Mouse (Mus musculus): ENCODE data around the gene Shc4. TPM values are rescaled to one million over a fixed set of nuclear protein-coding genes. Genes with fewer than 3 reads are reported as not detected.

Shc4 gene
- total RNA-seq (2021): 1 to 10 TPM in 1 of 2 experiments, under 1 TPM in 1; 0.71 to 1.0 TPM
- long read RNA-seq, experiment 1, partial matches to known transcripts: 0 of 1 reads
- long read RNA-seq, experiment 1, other reads (novel, unspliced or antisense): 1 of 1 reads
- long read RNA-seq, experiment 2: 0 reads

DNA sequence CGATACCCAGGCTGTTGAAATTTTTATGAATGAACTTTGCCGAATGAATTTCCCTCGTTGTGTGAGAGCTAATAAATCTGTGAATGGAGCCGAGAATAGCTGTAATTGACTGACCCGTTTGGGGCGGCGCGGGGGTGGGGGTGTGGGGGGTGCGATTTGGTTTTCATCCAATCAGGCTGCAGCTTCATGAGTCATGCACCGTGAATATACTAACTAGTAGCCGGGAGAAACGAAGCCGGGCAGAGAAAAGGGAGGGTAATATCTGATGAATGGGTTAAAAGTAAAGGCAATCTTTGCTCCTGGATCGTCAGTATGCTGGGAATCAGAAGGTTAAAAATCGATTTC, at the start of gene Shc4:
Gene Shc4 (minus strand): TSS at position 63 of the 345 bp plus-strand sequence.
- peak; percentile 7 for DNase-seq (ENCODE audit: low spot score)

DNA sequence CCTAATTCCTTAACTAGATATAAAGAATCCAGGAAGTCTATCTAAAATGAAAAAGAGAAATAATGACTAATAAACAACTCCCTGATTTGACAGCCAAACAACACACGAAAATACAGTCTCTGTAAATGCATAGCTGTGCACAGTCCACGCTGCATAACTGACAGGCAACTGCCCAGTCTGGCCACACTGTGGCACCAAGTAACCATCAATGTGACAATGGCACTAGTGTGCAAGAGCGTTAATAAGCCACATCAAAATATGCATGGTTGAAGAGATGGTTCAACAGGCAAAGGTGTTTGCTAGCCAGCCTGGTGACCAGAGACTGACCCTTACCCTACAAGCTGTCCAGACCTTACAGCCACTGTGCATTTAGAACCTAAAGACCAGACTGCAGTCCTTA, 41.1 kb upstream of the Shc4 start:
- DNase-seq (ENCODE audit: low spot score): no peak

DNA sequence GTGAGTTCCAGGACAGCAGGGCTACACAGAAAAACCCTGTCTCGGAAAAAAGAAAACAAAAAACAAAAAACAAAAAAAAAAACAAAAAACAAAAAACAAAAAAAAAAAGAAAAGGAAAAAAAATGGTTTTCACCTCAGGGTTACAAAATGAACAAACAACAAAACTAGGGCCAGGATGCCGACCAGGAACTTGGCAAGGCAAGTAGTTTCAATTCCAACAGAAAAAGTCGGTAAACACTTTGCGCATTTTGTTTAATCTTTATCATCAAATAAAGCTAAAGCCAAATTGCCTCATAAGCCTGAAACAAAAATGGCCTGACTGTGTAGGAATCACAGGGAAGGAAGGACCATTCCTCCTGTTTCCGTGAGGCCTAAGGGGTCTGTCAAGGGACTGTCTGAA, 40.6 kb upstream of the Shc4 start:
- no peak for DNase-seq (ENCODE audit: low spot score)

DNA sequence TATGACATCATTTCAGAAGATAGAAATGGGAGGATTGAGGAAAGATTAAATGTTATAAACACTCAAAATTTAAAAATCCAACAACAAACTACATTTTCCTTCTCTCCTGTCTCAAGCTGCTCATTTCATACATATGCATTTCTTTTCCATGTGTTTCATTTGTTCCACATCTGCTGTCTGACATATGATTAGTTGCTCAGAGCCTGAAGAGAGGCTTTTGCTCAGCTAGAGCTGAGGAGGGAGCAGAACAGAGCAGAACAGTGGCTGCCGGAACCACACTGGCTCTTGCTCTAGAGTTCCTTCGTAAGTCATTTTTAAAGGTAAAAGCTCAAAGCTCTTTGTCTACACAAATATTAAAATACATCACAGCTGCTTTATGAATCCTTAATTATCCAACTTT, 25.4 kb upstream of the Shc4 start:
- no peak for DNase-seq (ENCODE audit: low spot score)

DNA sequence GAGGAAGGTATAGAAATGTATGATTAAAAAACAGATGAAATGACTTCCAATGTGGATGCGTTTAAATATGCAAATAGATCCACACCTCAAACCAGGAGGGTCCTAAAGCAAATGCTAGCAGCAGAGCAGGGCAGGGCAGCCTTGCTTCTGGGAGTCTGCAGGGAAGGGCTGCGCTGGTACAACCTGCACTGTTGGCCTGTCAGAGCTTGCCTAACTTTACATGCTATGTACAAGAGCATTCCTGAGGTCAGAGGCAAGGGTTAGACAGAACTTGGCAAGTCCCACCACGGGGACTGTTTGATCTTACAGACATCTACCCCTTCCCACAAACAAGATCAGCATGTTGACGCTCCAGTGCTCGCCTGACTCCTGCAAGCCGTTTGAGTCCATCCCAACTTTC, 15.4 kb upstream of the Shc4 start:
- DNase-seq (ENCODE audit: low spot score): no peak

DNA sequence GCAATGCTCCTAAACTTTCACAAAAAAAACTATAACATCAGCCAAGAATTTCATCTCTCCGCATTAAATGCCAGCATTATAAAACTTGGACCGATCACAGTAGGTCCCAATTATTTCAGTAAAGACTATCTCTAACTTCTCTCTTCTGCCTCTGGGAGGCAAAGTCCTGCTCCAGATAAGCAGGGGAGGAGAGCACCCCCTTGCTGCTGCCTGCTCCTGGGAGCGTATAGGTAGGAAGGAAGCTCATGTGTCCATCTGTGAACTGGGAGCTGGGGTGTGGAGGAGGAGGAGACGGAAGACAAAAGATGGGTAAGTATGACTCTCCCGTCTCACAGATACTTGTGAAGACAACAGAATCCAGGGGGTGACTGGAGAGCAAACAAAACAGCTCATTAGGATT, 14.8 kb upstream of the Shc4 start:
- no peak for DNase-seq (ENCODE audit: low spot score)

DNA sequence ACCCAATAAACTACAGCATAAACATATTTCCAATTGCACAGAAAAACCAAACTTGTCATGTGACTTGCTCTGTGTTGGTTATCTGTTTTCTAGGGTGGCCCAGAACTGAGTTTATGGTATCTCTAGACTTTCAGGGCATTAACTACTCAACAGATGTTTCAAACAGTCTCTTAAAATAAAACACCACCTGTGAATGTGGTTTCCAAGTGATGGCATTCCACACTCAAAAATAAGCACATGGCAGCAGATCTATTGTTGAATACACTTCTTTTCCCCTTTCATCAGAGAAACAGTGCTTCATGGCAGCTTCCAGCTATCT, 12.0 kb upstream of the Shc4 start:
- DNase-seq (ENCODE audit: low spot score): no peak

DNA sequence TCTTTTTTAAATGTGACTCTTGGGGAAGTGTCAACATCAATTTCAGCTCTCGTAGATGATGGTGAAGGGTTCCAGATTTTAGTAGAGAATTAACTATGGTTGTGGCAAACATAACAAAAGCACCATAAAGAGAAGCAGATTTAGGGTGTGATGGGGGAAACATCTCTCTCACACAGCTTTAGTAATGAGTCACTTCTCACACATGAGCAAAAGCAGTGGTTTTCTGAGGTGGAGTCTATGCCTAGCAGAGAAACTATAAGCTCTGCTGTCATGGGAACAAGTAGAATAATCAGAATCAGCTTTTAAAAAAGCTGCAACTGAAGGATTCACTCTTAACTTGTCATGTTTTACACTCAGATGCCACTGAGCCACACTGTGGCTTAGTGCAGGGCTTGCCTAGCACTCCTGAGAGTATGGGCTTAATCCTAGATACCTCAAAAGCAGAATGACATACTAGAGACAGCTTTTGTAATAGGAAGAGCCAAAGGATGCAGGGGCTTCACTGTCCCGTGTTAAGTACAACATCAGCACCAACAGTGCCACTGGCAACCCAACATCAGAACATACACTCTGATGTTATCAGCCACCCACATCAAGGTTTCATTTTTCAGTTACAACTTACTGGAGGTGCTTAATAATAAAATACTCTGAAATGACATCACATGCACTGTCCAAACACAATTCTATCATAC, 11.5 kb upstream of the Shc4 start:
- DNase-seq (ENCODE audit: low spot score): no peak

DNA sequence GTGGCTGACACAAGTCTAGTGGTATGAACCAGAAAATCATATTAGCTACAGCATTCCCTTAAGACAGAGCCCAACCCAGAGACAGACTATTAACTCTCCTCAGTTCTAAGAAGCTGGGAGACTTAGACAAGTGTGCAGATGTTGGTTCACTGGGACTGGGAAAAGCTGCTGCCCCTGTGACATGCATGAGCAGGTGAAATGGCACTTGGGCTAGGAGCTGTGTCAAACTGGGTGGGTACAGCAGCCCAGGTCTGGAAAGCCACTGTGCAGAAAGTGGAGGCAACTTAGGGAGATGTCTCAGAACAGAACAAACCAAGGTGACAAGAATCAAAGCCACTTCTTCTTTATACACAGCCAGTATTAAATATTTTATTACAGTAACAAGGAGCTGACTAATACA, 10.8 kb upstream of the Shc4 start:
- DNase-seq (ENCODE audit: low spot score): no peak

DNA sequence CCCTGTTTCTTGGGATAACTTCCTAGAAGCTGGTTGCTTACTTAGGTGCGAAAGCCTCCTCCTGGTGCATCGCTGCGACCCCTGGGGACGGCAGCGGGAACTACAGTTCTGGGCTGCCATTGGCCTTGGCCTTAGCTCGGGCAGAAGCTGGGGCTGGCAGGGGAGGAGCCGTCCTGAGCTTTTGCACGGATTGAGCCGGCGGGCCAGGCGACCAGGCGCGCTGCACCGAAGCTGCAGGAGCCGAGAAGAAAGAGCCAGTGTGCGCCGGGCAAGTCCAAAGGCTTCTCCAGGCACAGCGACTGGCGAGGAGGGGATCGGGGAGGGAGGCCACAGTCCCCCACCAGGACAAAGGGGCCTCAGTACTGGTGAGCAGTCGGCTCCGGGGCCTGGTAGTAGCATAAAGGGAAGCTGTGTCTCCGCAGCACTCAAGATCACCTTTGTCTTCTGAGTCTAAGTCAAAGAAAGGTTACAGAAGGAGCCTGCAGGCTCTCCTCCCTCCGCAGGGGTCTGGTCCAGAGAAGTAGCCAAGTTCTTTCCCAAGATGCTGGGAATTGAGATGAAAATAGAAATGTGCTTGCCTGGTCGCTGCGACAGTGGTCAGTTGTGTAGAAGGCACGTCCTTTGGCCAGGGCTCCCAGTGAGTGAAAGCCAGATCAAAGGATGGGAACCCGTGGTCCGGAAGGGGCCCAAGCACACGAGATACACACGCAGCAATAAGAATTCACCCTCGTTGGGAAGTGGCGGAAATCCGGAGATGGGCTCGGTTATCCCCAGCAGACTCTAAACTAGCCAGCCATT, 8.0 kb upstream of the Shc4 start:
- peak; percentile 92 for DNase-seq (ENCODE audit: low spot score)

DNA sequence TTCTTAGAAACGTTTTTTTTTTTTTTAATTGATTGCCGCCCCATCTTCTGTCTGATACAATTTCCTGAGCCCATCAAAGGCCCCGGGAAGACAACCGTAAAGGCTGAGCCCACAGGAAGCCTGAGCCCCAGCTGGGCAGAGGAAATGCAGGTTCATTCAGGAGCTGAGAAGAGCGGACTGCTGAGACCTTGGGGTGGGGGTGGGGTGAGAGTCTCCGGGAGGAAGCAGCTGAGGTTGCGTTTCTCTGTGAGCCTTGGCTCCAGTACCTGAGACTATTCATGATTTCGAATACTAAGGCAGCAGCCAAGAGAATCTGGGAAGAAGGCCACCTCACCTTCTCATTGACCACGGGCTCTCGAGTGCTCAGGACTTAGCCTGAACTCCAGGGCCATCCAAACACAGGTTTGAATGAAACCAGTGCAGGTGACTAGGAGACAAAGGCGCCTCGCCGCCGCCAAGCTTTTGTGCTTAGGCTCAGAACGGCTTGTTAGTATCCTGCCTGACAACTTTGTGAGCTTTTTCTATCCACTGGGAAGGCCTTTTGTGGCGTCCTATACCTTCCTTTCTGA, 682 bp upstream of the Shc4 start:
- DNase-seq (ENCODE audit: low spot score): peak; percentile 41

DNA sequence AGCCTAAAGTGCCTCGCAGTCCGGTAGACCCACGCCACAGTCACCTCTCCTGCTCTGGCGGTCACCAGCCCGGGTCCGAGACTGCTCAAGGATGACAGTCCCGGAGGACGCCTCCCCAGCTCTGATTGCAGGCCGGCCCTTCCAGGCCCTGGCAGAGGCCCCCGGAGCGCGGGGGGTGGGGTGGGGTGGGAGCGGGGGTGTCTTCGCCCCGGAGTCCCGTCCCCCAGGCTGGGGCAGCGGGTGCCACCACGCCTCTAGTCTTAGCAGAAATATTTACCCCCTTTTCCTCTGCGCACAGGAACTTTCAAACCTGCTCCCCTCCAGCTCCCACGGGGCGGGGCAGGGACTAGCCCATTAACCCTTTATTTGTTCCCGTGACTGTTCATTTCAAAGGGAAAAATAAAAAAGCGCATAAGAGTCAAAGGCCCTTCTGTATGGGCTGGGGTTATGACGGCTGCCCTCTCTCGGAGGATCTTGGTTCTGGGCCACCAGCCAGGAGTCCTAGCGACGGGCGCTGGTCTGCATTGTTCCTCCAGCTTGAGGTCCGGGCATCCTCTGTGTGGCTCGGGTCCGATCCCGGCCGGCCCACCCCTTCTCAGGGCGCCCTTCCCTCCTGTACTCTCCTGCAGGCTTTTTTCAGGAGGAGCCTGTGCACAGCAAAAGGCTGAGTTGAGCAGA, 401 bp downstream of the Shc4 start:
- DNase-seq (ENCODE audit: low spot score): peak; percentile 40

DNA sequence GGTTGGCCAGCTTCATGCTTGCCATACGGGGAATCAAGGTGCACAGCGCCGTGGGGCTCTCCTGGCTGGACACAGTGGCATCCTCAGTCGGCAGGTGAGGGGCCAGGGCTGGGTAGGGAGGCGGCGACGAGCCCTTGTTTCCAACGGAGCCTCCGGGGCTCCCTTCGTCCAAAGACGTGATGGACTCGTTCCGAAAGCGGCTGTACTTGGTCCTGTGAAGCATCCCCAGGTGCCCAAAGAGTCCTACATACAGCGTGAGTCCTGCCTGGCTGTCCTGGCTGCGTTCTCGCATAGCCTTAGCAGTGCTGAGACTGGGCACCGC, 901 bp downstream of the Shc4 start:
- DNase-seq (ENCODE audit: low spot score): no peak

DNA sequence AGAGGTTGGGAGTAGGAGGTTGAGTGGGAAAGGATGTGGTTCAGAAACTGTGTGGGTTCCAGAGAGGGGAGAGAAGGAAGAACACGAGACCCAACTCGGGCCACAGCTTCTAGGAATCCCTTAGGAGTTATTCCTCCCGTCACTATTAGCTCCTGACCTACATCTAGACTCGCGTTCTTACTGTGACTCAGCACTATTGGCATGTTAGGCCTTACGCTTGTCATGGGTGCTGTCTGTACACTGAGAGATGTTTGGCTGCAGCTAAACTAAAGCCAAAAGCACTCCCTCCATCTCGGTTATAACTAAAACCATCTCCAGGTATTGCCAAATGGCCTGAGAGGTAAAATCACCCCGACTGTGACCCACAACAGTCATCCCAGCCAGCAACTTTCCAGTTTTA, 7.3 kb downstream of the Shc4 start:
- no peak for DNase-seq (ENCODE audit: low spot score)

DNA sequence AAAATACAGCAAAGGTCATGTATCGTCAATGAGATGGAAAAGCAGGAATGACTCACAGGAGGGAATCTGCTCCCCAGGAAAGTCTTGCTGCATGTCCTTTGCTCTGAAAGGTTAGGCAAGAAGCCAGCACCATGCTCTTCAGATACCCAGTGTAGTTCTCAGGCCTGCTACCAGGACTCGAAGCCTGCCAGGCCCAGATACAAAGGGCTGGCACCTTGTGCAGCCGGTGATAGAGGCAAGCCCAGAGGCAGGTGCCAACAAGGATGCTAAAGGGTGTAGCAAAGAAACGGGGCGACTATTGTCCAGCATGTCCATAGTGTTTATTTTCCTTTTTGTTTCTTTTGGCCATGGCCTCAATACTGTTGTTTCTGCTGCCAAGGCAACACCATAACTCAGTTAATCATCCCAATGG, 17.4 kb downstream of the Shc4 start:
- no peak for DNase-seq (ENCODE audit: low spot score)

DNA sequence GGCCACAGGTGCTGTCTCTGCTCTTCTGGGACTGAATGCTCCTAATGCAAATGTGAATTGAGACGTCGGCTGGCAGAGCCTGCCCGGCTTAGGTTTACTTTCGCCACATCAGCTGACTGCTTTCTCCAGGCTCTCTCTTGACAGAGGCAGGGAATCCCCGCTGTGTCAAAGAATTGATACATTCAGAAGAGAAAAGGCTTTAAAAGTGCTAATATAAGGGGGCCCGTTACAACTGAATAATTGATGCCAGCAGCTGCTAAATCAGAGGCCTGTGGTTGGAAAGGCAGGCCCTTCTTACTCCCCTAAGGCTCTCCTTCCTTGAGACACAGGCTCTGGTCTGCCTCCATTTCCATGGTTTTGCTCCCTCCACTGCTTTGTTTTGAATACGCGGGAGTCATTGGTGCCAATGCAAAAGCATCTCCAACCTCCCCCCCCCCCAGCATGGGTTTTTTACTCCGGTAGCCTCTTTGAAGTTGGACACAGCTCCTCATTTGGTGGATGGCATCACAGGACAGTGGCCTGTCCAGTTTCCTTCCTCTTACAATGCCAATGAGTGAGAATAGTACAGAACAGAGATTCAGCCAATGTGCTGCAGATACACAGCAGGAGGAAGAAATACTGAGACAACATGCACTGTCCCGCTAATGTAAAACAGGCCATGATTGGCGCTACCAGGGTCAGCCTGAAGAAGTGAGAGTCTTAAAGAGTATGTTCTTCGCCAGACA, 18.9 kb downstream of the Shc4 start:
- no peak for DNase-seq (ENCODE audit: low spot score)

DNA sequence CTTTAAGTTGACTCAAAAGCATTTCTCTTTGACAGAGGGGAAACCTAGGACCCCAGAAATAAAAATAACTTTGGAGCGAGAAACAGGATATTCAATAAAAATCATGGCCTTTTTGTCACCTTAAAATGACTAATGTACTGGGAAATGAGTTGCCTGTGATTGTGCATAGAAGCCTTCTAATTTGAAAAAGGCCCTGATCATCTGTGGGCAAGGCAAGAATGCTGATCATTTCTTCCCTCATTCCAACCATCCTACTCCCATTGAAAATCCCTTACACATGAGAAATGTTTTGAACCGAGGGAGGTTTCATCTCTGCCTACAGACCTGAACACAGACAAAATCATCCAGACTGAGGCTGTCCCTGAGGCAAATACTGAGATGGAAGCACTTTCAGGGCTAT, 21.1 kb downstream of the Shc4 start:
- no peak for DNase-seq (ENCODE audit: low spot score)

DNA sequence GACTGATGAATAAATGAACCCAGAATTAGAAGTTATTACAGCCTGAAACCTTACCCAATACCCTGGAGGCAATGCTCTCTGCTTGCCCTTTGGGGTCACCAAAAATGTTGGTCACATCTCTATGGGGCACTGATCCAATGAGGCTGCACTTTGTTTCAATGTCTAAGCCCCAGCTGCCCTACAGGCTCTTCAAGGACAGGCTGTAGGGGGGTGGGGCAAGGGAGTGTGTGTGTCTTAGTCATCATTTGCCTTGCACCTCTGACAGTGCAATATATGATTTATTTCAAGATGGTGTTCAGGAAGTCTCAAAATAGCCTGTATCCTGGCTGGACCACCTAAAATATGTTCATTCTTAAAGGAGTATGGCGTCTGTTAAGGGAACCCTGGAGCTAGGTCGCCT, 22.3 kb downstream of the Shc4 start:
- no peak for DNase-seq (ENCODE audit: low spot score)

DNA sequence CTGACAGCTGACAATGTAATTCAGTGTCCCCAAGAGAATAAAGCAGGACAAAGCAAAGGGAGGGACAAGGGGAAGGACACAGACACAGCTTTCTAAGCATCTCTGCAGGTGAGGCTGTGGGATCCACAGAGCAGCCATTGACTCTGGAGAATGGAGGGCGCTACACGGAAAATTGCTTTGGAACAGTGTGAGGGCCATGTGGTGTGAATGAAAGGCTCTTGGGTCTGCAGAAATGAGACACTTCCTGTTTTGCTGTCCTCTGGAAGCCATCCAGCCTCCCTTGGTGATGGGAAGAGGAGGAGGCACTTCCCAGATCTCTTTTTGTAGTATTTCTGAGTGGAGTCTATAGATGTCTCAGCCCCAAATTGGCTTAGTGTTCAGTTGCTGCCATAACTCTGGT, 27.7 kb downstream of the Shc4 start:
- DNase-seq (ENCODE audit: low spot score): peak; percentile 21

DNA sequence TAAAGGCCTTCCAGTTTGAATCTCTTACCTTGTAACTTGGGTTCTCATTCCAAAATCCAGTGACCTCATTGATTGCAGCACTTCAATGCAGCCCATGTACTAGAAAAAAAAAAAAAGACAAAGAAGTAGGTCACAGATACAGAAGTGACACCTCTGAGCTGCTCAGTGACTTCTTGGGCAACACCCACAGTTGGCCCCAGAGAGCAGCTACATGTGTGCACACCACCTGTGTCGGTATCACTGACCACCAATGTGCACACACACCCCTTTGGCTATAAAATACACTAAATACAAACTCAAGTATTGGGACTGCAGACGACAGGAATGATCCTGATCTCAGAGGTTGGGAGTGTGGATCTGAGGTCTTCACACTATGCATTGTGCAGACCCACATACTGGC, 29.1 kb downstream of the Shc4 start:
- DNase-seq (ENCODE audit: low spot score): no peak

DNA sequence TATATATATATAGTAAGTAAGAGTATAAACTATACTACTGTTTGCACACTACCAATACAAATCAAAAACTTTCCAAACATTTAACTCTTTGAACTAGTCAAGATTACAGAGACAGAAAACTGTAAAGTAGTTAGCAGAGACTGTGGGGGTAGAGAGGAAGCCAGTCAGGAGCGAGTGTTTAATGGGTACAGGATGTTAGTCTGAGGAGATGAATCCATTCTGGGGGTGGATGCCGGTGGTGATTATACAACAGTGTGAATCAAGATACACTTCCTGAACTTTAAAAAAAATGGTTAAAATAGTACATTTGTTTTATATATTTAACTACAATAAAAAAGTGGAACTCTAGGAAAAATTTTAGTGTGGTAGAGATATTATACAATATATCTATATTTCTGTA, 31.9 kb downstream of the Shc4 start:
- no peak for DNase-seq (ENCODE audit: low spot score)

Measured in gastrocnemius, adult 18-20 months (tissue).